In the genomic region with DNA sequence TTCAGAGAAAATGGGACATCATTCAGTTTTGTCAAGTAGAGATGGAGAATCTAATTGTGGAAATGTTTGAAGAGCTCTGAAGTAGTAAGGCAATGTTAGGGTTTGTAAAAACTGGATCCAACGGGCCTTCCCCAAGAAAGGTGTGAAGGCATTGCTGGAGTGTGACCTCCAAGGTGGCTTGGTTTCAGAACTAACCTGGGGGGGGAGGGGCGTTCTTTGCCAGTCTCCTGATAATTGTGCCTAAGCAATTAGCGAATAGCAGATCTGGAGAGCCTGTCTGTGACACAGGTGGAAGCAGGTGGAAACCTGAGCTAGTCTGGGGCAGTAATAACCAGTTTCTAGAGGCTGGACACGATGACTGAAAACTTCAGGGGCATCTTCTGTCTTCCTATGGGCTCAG, we compare ENCODE assay signal across 25 mouse cellular contexts.
"Had no signal": no experiment of that assay in that cellular context is flagged by ENCODE, and none has a peak within 500 bp of the region (broad histone marks: within the 10 kb centered on the region; RNA-seq: fewer than 3 reads in every experiment).

No protein-coding gene starts in this region.

- H3K27ac ChIP-seq: gastrocnemius, adult 2 months; heart, embryonic 10.5 days; hindbrain, embryonic 12.5 days; hindbrain, embryonic 14.5 days; intestine, embryonic 15.5 days; kidney, postnatal 0 days; layer of hippocampus, adult 2 months; left cerebral cortex, adult 2 months; limb, embryonic 10.5 days; limb, embryonic 12.5 days; liver, embryonic 13.5 days; liver, embryonic 15.5 days had no signal

- H3K4me1 ChIP-seq: heart, embryonic 10.5 days; heart, embryonic 12.5 days; hindbrain, embryonic 12.5 days; intestine, embryonic 15.5 days; limb, embryonic 10.5 days; limb, embryonic 12.5 days had no signal

- H3K9me3 ChIP-seq: heart, embryonic 10.5 days; heart, embryonic 12.5 days; hindbrain, embryonic 10.5 days; hindbrain, embryonic 12.5 days; intestine, embryonic 15.5 days; limb, embryonic 10.5 days; limb, embryonic 12.5 days; liver, embryonic 13.5 days; liver, embryonic 15.5 days had no signal

- DNase-seq: gastrocnemius, adult 2 months; gastrocnemius, postnatal 10 days; gastrocnemius, postnatal 25 days; heart, adult 18-20 months; heart, postnatal 10 days; heart, postnatal 4 days; liver; liver, embryonic 13.5 days; liver, postnatal 0 days had no signal

- ATAC-seq: forebrain, embryonic 16.5 days; inflammation-experienced regulatory T-cells, adult 6 months; intestine, postnatal 0 days; liver, postnatal 0 days had no signal

- H3K36me3 ChIP-seq: heart, embryonic 10.5 days; hindbrain, embryonic 10.5 days; hindbrain, embryonic 12.5 days; limb, embryonic 10.5 days; limb, embryonic 12.5 days had no signal

- H3K4me2 ChIP-seq: heart, embryonic 12.5 days; hindbrain, embryonic 12.5 days; hindbrain, embryonic 14.5 days; intestine, embryonic 15.5 days; limb, embryonic 12.5 days; liver, embryonic 11.5 days; liver, embryonic 13.5 days; liver, embryonic 15.5 days had no signal

- H3K4me3 ChIP-seq: gastrocnemius, adult 2 months; heart, embryonic 10.5 days; heart, embryonic 12.5 days; hindbrain, embryonic 10.5 days; hindbrain, embryonic 12.5 days; intestine, embryonic 15.5 days; layer of hippocampus, adult 2 months; left cerebral cortex, adult 2 months; limb, embryonic 10.5 days; limb, embryonic 12.5 days; liver, embryonic 13.5 days; liver, embryonic 15.5 days had no signal

- H3K9ac ChIP-seq: heart, embryonic 12.5 days; hindbrain, embryonic 12.5 days; hindbrain, embryonic 14.5 days; intestine, embryonic 15.5 days; limb, embryonic 12.5 days; liver, embryonic 13.5 days; liver, embryonic 15.5 days; liver, postnatal 0 days had no signal

- H3K27me3 ChIP-seq: heart, embryonic 12.5 days; hindbrain, embryonic 12.5 days; intestine, embryonic 15.5 days; limb, embryonic 12.5 days; liver, embryonic 13.5 days; liver, embryonic 15.5 days had no signal
